ENCODE assay signal across 8 mouse cellular contexts in the genomic region with DNA sequence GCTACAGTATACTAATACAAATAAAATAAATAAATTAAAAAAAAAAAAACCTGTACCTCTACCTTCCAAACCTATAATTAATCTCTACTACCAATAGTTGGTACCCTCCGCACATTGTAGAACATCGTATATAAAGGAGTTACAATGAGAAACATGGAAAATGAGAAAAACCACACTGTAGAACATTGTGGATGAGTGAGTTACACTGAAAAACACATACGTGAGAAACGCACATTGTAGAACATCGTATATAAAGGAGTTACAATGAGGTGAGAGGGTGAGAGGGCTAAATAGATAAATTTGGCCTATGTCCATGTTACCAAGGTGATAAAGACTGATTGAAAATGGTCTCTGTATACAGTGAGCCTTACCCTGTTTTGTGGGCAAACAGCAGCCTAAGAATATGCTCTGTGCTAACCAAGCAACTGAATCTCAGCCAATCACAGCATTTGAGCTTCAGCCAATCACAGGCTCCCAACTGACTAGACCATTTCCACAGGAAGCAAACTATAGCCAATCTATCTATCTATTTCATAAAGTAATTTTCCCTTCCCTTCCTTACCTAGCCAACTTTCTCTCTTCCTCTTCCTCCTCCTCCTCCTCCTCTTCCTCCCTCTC. TPM values are rescaled to one million over a fixed set of nuclear protein-coding genes. Genes with fewer than 3 reads are reported as not detected.
A peak's percentile ranks its signal among the peaks of the same experiment; 100 is the strongest.
DNase-seq lines count a peak whose midpoint lies in the region; ATAC-seq and TF ChIP-seq lines count a peak whose summit lies in the region.

No protein-coding gene starts in this region.

- no peak for DNase-seq in heart, adult 8-10 months (ENCODE audit: low spot score)
- peak; percentile 30 for DNase-seq in forebrain, embryonic 14.5 days (ENCODE audit: low spot score)
- DNase-seq in spleen, postnatal 14 days (ENCODE audit: low spot score in 2 of 2): no peak
- DNase-seq in left cerebral cortex, adult 2 months (ENCODE audit: extremely low spot score in 1 of 2, low spot score in 2 of 2): no peak
- no peak for DNase-seq in right cerebral cortex, postnatal 14 days

- 69% methylated on average over 5 of the region's 5 CpGs for WGBS in heart, embryonic 13.5 days
- WGBS in forebrain, embryonic 14.5 days: 76% methylated on average over 5 of the region's 5 CpGs
- WGBS in midbrain, embryonic 12.5 days: 78% methylated on average over 5 of the region's 5 CpGs

- no peaks in the 10 kb centered on the region for H3K4me1 ChIP-seq in heart, embryonic 13.5 days
- peaks cover 5% of the 10 kb centered on the region; the same call in 1 of the 2 replicates for H3K4me1 ChIP-seq in forebrain, embryonic 14.5 days (ENCODE audit: control insufficient read depth, insufficient read depth, low read length)
- H3K4me1 ChIP-seq in midbrain, embryonic 12.5 days: no peaks in the 10 kb centered on the region

- H3K27me3 ChIP-seq in heart, embryonic 13.5 days (replicated peaks): peaks cover 3% of the 10 kb centered on the region; the same call in 1 of the 2 replicates
- no peaks in the 10 kb centered on the region for H3K27me3 ChIP-seq in forebrain, embryonic 14.5 days (replicated peaks; ENCODE audit: control insufficient read depth, insufficient read depth, low read length)
- H3K27me3 ChIP-seq in midbrain, embryonic 12.5 days: no peaks in the 10 kb centered on the region

- TF ChIP-seq CTCF in left cerebral cortex, adult 2 months (IDR thresholded peaks at IDR 0.05): no peak

- peak; percentile 72; the same call in 1 of the 2 replicates for ATAC-seq in heart, embryonic 13.5 days (ENCODE audit: extremely low read depth, insufficient number of reproducible peaks, low FRiP score, low TSS enrichment)
- ATAC-seq in CD4-positive, CD25-positive, alpha-beta regulatory T cell, adult 4 months: peak; percentile 61
- ATAC-seq in forebrain, embryonic 14.5 days: peak; percentile 54; the same call in 1 of the 2 replicates
- peak; percentile 66 for ATAC-seq in midbrain, embryonic 12.5 days (ENCODE audit: low FRiP score, low read depth)

- no peak overlapping the region for H3K4me3 ChIP-seq in heart, embryonic 13.5 days
- no peak overlapping the region for H3K4me3 ChIP-seq in forebrain, embryonic 14.5 days (ENCODE audit: low read depth, low read length)
- no peak overlapping the region for H3K4me3 ChIP-seq in midbrain, embryonic 12.5 days
- no peak overlapping the region for H3K4me3 ChIP-seq in left cerebral cortex, adult 2 months

- intact Hi-C loops in left cerebral cortex, adult 2 months (cut with DNase I): loop anchor here (2.0 kb wide), 1 partner anchor 349 kb away; no protein-coding TSS in a partner anchor

- no peaks in the 10 kb centered on the region for H3K9me3 ChIP-seq in heart, embryonic 13.5 days
- H3K9me3 ChIP-seq in forebrain, embryonic 14.5 days (replicated peaks; ENCODE audit: control insufficient read depth, low read length): no peaks in the 10 kb centered on the region
- no peaks in the 10 kb centered on the region for H3K9me3 ChIP-seq in midbrain, embryonic 12.5 days

- no peak overlapping the region for H3K4me2 ChIP-seq in heart, embryonic 13.5 days
- H3K4me2 ChIP-seq in forebrain, embryonic 14.5 days (ENCODE audit: low read length): no peak overlapping the region
- peak overlapping the region; percentile 24; the same call in 1 of the 2 replicates for H3K4me2 ChIP-seq in midbrain, embryonic 12.5 days (replicated peaks)

- no peak overlapping the region for H3K27ac ChIP-seq in heart, embryonic 13.5 days (replicated peaks)
- H3K27ac ChIP-seq in forebrain, embryonic 14.5 days (ENCODE audit: low read depth, low read length): no peak overlapping the region
- no peak overlapping the region for H3K27ac ChIP-seq in midbrain, embryonic 12.5 days (replicated peaks)
- no peak overlapping the region for H3K27ac ChIP-seq in left cerebral cortex, adult 2 months

- H3K36me3 ChIP-seq in heart, embryonic 13.5 days: no peaks in the 10 kb centered on the region
- no peaks in the 10 kb centered on the region for H3K36me3 ChIP-seq in forebrain, embryonic 14.5 days (ENCODE audit: control insufficient read depth, insufficient read depth, low read length)
- no peaks in the 10 kb centered on the region for H3K36me3 ChIP-seq in midbrain, embryonic 12.5 days

- H3K9ac ChIP-seq in heart, embryonic 13.5 days: no peak overlapping the region
- no peak overlapping the region for H3K9ac ChIP-seq in forebrain, embryonic 14.5 days (ENCODE audit: low read length)
- H3K9ac ChIP-seq in midbrain, embryonic 12.5 days (replicated peaks): no peak overlapping the region

RNA-seq across cellular contexts. Expression of a gene that starts 23.0 kb away (rescaled TPM):
- polyA plus RNA-seq in heart, embryonic 13.5 days (2015; fragmentation: Nextera tagmentation; extraction: Ambion mirVana): not detected in 2 replicates
- total RNA-seq in heart, adult 8-10 months (2022): not detected
- polyA plus RNA-seq in CD4-positive, CD25-positive, alpha-beta regulatory T cell, adult 4 months (2017; shearing (Covaris generic)): not detected
- 0.22 and 0.25 TPM in 2 replicates for polyA plus RNA-seq in forebrain, embryonic 14.5 days (2014; fragmentation: Nextera tagmentation; extraction: Ambion mirVana)
- 0.08 and 0.13 TPM in 2 replicates for polyA plus RNA-seq in midbrain, embryonic 12.5 days (2016; fragmentation: Nextera tagmentation; extraction: Ambion mirVana)
- total RNA-seq in left cerebral cortex, adult 2 months (2021): not detected

RNA-seq across cellular contexts. Expression of a gene that starts 28.8 kb away (rescaled TPM):
- not detected in 2 replicates for polyA plus RNA-seq in heart, embryonic 13.5 days (2015; fragmentation: Nextera tagmentation; extraction: Ambion mirVana)
- total RNA-seq in heart, adult 8-10 months (2022): not detected
- polyA plus RNA-seq in CD4-positive, CD25-positive, alpha-beta regulatory T cell, adult 4 months (2017; shearing (Covaris generic)): not detected
- polyA plus RNA-seq in forebrain, embryonic 14.5 days (2014; fragmentation: Nextera tagmentation; extraction: Ambion mirVana): not detected in 2 replicates
- not detected in 2 replicates for polyA plus RNA-seq in midbrain, embryonic 12.5 days (2016; fragmentation: Nextera tagmentation; extraction: Ambion mirVana)
- not detected for total RNA-seq in left cerebral cortex, adult 2 months (2021)

RNA-seq across cellular contexts. Expression of a gene that starts 55.2 kb away (rescaled TPM):
- not detected in 2 replicates for polyA plus RNA-seq in heart, embryonic 13.5 days (2015; fragmentation: Nextera tagmentation; extraction: Ambion mirVana)
- 1 to 10 TPM in 1 of 4 experiments, not detected in 3; 2.0 TPM for total RNA-seq in heart, adult 8-10 months (2022)
- not detected for polyA plus RNA-seq in CD4-positive, CD25-positive, alpha-beta regulatory T cell, adult 4 months (2017; shearing (Covaris generic))
- polyA plus RNA-seq in forebrain, embryonic 14.5 days (2014; fragmentation: Nextera tagmentation; extraction: Ambion mirVana): 0.15 and 0.37 TPM in 2 replicates
- not detected in 2 replicates for polyA plus RNA-seq in midbrain, embryonic 12.5 days (2016; fragmentation: Nextera tagmentation; extraction: Ambion mirVana)
- not detected for total RNA-seq in left cerebral cortex, adult 2 months (2021)
